In the genomic region with DNA sequence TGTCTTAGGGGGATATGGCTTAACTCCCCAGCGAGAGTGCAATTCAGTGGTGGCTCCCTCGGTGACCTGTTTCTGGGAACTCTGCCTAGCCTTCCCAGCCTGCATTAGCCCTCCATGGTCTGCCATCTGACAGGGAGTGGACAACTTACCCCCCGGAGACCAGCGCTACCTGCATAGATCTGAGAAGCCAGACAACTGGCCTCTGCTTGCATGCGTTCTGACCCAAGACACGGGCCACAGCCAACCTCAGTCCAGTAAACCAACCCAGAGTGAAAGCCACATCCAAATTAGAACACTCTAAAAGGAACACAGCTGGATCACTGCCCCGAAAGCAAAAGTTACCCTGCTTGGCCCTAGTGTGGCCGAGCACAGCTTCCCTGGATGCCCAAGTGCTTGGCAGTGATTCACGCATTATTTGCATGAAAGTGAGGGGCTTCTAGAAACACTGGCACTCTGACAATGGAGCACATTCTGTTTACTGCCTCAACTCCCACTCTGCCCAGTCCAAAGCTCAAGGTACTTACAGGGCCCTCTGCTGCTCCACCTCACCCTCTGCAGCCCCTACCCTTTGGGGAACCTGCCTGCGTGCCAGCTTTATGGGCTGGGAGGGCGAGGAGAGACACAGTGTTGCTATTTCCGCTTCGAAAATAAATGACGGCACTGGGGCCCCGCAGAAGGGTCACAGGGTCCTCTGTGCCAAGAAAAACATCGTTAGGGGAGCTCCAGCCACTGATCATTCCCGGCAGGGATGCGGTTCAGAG, we compare ENCODE assay signal across 8 mouse cellular contexts.
DNase-seq lines count a peak whose midpoint lies in the region; ATAC-seq and TF ChIP-seq lines count a peak whose summit lies in the region.

No protein-coding gene starts in this region.

- H3K4me2 ChIP-seq in neural tube, embryonic 12.5 days (replicated peaks), result no peak overlapping the region
- H3K4me2 ChIP-seq in neural tube, embryonic 13.5 days, result no peak overlapping the region; the same call in 1 of the 2 replicates

- ATAC-seq in neural tube, embryonic 12.5 days (ENCODE audit: low FRiP score, low read depth), result no peak
- ATAC-seq in neural tube, embryonic 13.5 days (ENCODE audit: low read depth), result 0 out of 2 replicates have a peak, but pooled peaks have one; percentile 24
- ATAC-seq in frontal cortex, adult (ENCODE audit: low TSS enrichment), result no peak

- TF ChIP-seq POLR2A in kidney, adult 2 months (IDR thresholded peaks at IDR 0.05; ENCODE audit: low read depth, low read length), result no peak

- H3K9me3 ChIP-seq in neural tube, embryonic 12.5 days, result no peaks in the 10 kb centered on the region
- H3K9me3 ChIP-seq in neural tube, embryonic 13.5 days, result no peaks in the 10 kb centered on the region; the same call in 1 of the 2 replicates

- WGBS in neural tube, embryonic 12.5 days, result 66% methylated on average over 18 of the region's 18 CpGs
- WGBS in kidney, adult 2 months, result 15% methylated on average over 18 of the region's 18 CpGs
- 61% methylated on average over 18 of the region's 18 CpGs for WGBS in neural tube, embryonic 13.5 days

- H3K4me3 ChIP-seq in neural tube, embryonic 12.5 days, result no peak overlapping the region
- no peak overlapping the region for H3K4me3 ChIP-seq in kidney, adult 2 months (ENCODE audit: insufficient read depth, low read depth, low read length)
- H3K4me3 ChIP-seq in neural tube, embryonic 13.5 days, result no peak overlapping the region

- H3K36me3 ChIP-seq in neural tube, embryonic 12.5 days, result peaks cover 6% of the 10 kb centered on the region
- no peaks in the 10 kb centered on the region for H3K36me3 ChIP-seq in kidney, adult 2 months (ENCODE audit: control insufficient read depth, insufficient read depth, low read length)
- 0 out of 2 replicates have a peak, but pooled peaks cover 4% of the 10 kb centered on the region for H3K36me3 ChIP-seq in neural tube, embryonic 13.5 days

- H3K4me1 ChIP-seq in neural tube, embryonic 12.5 days, result peaks cover 41% of the 10 kb centered on the region
- H3K4me1 ChIP-seq in kidney, adult 2 months (ENCODE audit: control insufficient read depth, insufficient read depth, low read length), result peaks cover 69% of the 10 kb centered on the region
- H3K4me1 ChIP-seq in neural tube, embryonic 13.5 days (replicated peaks), result peaks cover 59% of the 10 kb centered on the region

- no peak for DNase-seq in neural tube, embryonic 10.5 days (ENCODE audit: extremely low spot score, low spot score)
- DNase-seq in heart, adult 18-20 months, result peak; percentile 73 to 79
- peak; percentile 77 for DNase-seq in kidney, adult 2 months
- DNase-seq in urinary bladder, adult 18-20 months (ENCODE audit: low spot score in 2 of 2), result no peak
- DNase-seq in layer of hippocampus, adult 9-10 months (ENCODE audit: low spot score), result no peak

- no peak for TF ChIP-seq CTCF in kidney, adult 2 months (conservative IDR thresholded peaks at IDR 0.05; ENCODE audit: insufficient read depth, insufficient read length, low read depth, low read length)

- H3K9ac ChIP-seq in neural tube, embryonic 12.5 days, result 0 out of 2 replicates have a peak overlapping the region, but pooled peaks have one; percentile 0
- peak overlapping the region; percentile 31; the same call in 1 of the 2 replicates for H3K9ac ChIP-seq in neural tube, embryonic 13.5 days

- H3K27ac ChIP-seq in neural tube, embryonic 12.5 days, result no peak overlapping the region
- H3K27ac ChIP-seq in kidney, adult 2 months (ENCODE audit: insufficient read depth, low read depth, low read length), result peak overlapping the region; percentile 33
- H3K27ac ChIP-seq in neural tube, embryonic 13.5 days (replicated peaks), result peak overlapping the region; percentile 69

- H3K27me3 ChIP-seq in neural tube, embryonic 12.5 days (replicated peaks), result no peaks in the 10 kb centered on the region
- no peaks in the 10 kb centered on the region for H3K27me3 ChIP-seq in kidney, adult 2 months (replicated peaks; ENCODE audit: control insufficient read depth, insufficient read depth, low read length)
- no peaks in the 10 kb centered on the region for H3K27me3 ChIP-seq in neural tube, embryonic 13.5 days

Comparison
In these comparisons a context has a peak if more than half of its experiments do, and no peak if none do; other contexts are left out.
1. DNase-seq: peak in heart, adult 18-20 months (2 of 2) and kidney, adult 2 months (single experiment); none in neural tube, embryonic 10.5 days (single experiment), urinary bladder, adult 18-20 months (0 of 2) and layer of hippocampus, adult 9-10 months (single experiment).